Mouse (Mus musculus) heart, embryonic 15.5 days (tissue): ENCODE results near the gene Rab11fip3. TPM values are rescaled to one million over a fixed set of nuclear protein-coding genes. Genes with fewer than 3 reads are reported as not detected.
A peak's percentile ranks its signal among the peaks of the same experiment; 100 is the strongest.
"Not testable (repeated sequence)": the region's sequence is repeated elsewhere in the genome, so short reads cannot be mapped to it uniquely, and the experiment has no call there.

Source experiments
- ATAC-seq: fragments of 200-750 bp; cut with Nextera tagmentation; replicated peaks from 2 replicates; pipeline ENCODE4 v1.8.0; 2017; ENCODE audit warnings: low read depth, moderate TSS enrichment; ENCODE audit not compliant: insufficient number of reproducible peaks, insufficient read depth, low FRiP score
- H3K27ac ChIP-seq: fragments of 300-500 bp; sonication (generic); 2 replicates; pipeline ENCODE4 v1.5.1; 2015; ENCODE audit warnings: mild to moderate bottlenecking, inconsistent platforms
- H3K27me3 ChIP-seq: fragments of 300-500 bp; sonication (generic); 2 replicates; pipeline ENCODE4 v1.6.1; 2015; ENCODE audit warnings: inconsistent platforms
- H3K36me3 ChIP-seq: fragments of 300-500 bp; sonication (generic); 2 replicates; pipeline ENCODE4 v1.6.1; 2015; ENCODE audit warnings: mild to moderate bottlenecking, inconsistent platforms
- H3K4me1 ChIP-seq: fragments of 300-500 bp; sonication (generic); replicated peaks from 2 replicates; pipeline ENCODE4 v1.6.1; 2015; ENCODE audit warnings: inconsistent platforms
- H3K4me2 ChIP-seq: fragments of 300-500 bp; sonication (generic); 2 replicates; pipeline ENCODE4 v1.6.1; 2015; ENCODE audit warnings: inconsistent platforms, mild to moderate bottlenecking, moderate library complexity
- H3K4me3 ChIP-seq: fragments of 300-500 bp; sonication (generic); 2 replicates; pipeline ENCODE4 v1.5.1; 2015; ENCODE audit warnings: mild to moderate bottlenecking, inconsistent platforms
- H3K9ac ChIP-seq: fragments of 300-500 bp; sonication (generic); 2 replicates; pipeline ENCODE4 v1.6.1; 2015; ENCODE audit warnings: mild to moderate bottlenecking, inconsistent platforms
- H3K9me3 ChIP-seq: fragments of 300-500 bp; sonication (generic); replicated peaks from 2 replicates; pipeline ENCODE4 v1.6.1; 2016; ENCODE audit warnings: inconsistent platforms
- WGBS: fragments of 180-500 bp; shearing (Covaris S2); methylation state at CpG from one replicate; pipeline ENCODE4 v1.1.7; 2015; ENCODE audit warnings: mixed read lengths; 5-methylcytosine and 5-hydroxymethylcytosine counted together
- polyA plus RNA-seq: library from polyadenylated mRNA; unstranded; fragments of >200 nt; fragmentation: Nextera tagmentation; extraction: Ambion mirVana; gene quantifications from 2 replicates; pipeline ENCODE4 v1.2.1, GENCODE M21; 2015

Gene Rab11fip3
- polyA plus RNA-seq, 1 experiment from 2014 or later, result 10.2 TPM

GRCm38 (mm10) chr17:26110156-26110555, 40.8 kb upstream of the Rab11fip3 start:
- no peak overlapping the region for H3K4me2 ChIP-seq
- H3K36me3 ChIP-seq, result no peaks in the 10 kb centered on the region
- peaks cover 52% of the 10 kb centered on the region for H3K27me3 ChIP-seq
- no peak overlapping the region for H3K27ac ChIP-seq
- WGBS, result 38% methylated on average over 4 of the region's 4 CpGs
- H3K4me1 ChIP-seq, result peaks cover 14% of the 10 kb centered on the region
- no peak overlapping the region for H3K9ac ChIP-seq
- ATAC-seq, result no peak
- H3K9me3 ChIP-seq, result no peaks in the 10 kb centered on the region
- no peak overlapping the region for H3K4me3 ChIP-seq

GRCm38 (mm10) chr17:26105619-26106018, 36.3 kb upstream of the Rab11fip3 start:
- no peak overlapping the region for H3K9ac ChIP-seq
- H3K4me1 ChIP-seq, result no peaks in the 10 kb centered on the region
- no peak overlapping the region for H3K4me3 ChIP-seq
- no peak overlapping the region for H3K27ac ChIP-seq
- no peaks in the 10 kb centered on the region for H3K36me3 ChIP-seq
- H3K4me2 ChIP-seq, result no peak overlapping the region
- no peaks in the 10 kb centered on the region for H3K9me3 ChIP-seq
- no peak for ATAC-seq
- peaks cover 7% of the 10 kb centered on the region for H3K27me3 ChIP-seq
- WGBS, result 46% methylated on average over 4 of the region's 4 CpGs

- H3K27me3 ChIP-seq, result no peaks in the 10 kb centered on the region
- no peak for ATAC-seq
- no peak overlapping the region for H3K9ac ChIP-seq
- WGBS, result 60% methylated on average over 2 of the region's 4 CpGs
- no peak overlapping the region for H3K4me2 ChIP-seq
- H3K4me3 ChIP-seq, result no peak overlapping the region
- H3K27ac ChIP-seq, result no peak overlapping the region
- H3K4me1 ChIP-seq, result no peaks in the 10 kb centered on the region
- H3K9me3 ChIP-seq, result no peaks in the 10 kb centered on the region
- H3K36me3 ChIP-seq, result no peaks in the 10 kb centered on the region
Measured at GRCm38 (mm10) chr17:26101478-26101877, 32.1 kb upstream of the Rab11fip3 start.

DNA sequence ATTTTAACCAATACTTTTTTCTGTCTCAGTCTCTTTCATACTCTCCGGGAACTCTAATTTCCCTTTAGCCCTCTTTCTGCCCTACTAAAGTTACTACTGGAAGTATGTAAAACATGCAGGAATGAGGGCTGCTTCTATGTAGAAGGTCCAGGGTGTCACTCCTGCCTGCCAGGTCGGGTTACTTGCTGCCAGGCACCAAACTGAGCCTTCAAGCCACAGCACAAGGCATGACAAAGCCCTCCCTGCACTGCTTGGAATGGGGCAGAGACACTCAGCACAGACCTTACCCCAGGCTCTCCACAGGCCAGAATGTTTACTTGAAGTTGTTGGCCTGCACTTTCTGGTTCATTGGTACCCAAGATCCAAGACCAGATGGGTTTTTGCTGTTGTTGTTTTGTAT, 30.8 kb upstream of the Rab11fip3 start:
- ATAC-seq, result no peak
- 44% methylated on average over 2 of the region's 2 CpGs for WGBS
- Histone ChIP-seq H3K36me3 (no peaks in the 10 kb centered on the region), H3K9ac (no peak overlapping the region), H3K4me2 (no peak overlapping the region), H3K9me3 (no peaks in the 10 kb centered on the region), H3K27me3 (no peaks in the 10 kb centered on the region), H3K27ac (no peak overlapping the region), H3K4me3 (no peak overlapping the region), H3K4me1 (peaks cover 5% of the 10 kb centered on the region)

DNA sequence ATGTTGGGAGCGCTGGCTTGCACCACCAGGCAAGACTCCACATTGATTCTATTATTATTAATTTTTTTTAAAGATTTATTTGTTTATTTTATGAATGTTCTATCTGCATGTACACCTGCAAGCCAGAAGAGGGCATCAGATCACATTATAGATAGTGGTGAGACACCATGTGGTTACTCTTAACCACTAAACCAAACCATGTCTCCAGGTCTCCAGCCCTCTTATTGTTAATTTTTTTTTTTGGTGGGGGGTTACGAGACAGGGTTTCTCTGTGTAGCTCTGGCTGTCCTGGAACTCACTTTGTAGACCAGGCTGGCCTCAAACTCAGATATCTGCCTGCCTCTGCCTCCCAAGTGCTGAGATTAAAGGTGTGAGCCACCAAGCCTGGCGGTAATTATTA, 30.0 kb upstream of the Rab11fip3 start:
- H3K27me3 ChIP-seq, ATAC-seq, H3K4me3 ChIP-seq, H3K9me3 ChIP-seq, H3K4me2 ChIP-seq, H3K27ac ChIP-seq, H3K9ac ChIP-seq, H3K36me3 ChIP-seq: not testable (repeated sequence)
- WGBS, result 74% methylated on average over 3 of the region's 3 CpGs
- peaks cover 12% of the 10 kb centered on the region for H3K4me1 ChIP-seq

- Histone ChIP-seq H3K27ac (no peak overlapping the region), H3K4me1 (peaks cover 12% of the 10 kb centered on the region), H3K4me3 (no peak overlapping the region), H3K36me3 (no peaks in the 10 kb centered on the region), H3K9me3 (no peaks in the 10 kb centered on the region), H3K27me3 (no peaks in the 10 kb centered on the region), H3K4me2 (no peak overlapping the region), H3K9ac (no peak overlapping the region)
- WGBS, result 91% methylated on average over 7 of the region's 7 CpGs
- no peak for ATAC-seq
Measured at GRCm38 (mm10) chr17:26098461-26098860, 29.1 kb upstream of the Rab11fip3 start.

- ATAC-seq, result 0 out of 2 replicates have a peak, but pooled peaks have one; percentile 61
- peak within 1 kb of the TSS; percentile 81 for H3K4me3 ChIP-seq
- peaks cover 12% of the 10 kb centered on the region for H3K4me1 ChIP-seq
- H3K27ac ChIP-seq, result peak within 1 kb of the TSS; percentile 69
- H3K36me3 ChIP-seq, result no peaks in the 10 kb centered on the region
- peak within 1 kb of the TSS; percentile 79 for H3K9ac ChIP-seq
- H3K27me3 ChIP-seq, result no peaks in the 10 kb centered on the region
- 3% methylated on average over 47 of the region's 47 CpGs for WGBS
- no peaks in the 10 kb centered on the region for H3K9me3 ChIP-seq
- peak within 1 kb of the TSS; percentile 95 for H3K4me2 ChIP-seq
Measured at GRCm38 (mm10) chr17:26095121-26095740, 25.9 kb upstream of the Rab11fip3 start, which contains the start of gene Nme4. Gene Nme4 (minus strand): TSS chr17:26095602.

GRCm38 (mm10) chr17:26094531-26095110, 25.3 kb upstream of the Rab11fip3 start:
- 41% methylated on average over 9 of the region's 9 CpGs for WGBS

DNA sequence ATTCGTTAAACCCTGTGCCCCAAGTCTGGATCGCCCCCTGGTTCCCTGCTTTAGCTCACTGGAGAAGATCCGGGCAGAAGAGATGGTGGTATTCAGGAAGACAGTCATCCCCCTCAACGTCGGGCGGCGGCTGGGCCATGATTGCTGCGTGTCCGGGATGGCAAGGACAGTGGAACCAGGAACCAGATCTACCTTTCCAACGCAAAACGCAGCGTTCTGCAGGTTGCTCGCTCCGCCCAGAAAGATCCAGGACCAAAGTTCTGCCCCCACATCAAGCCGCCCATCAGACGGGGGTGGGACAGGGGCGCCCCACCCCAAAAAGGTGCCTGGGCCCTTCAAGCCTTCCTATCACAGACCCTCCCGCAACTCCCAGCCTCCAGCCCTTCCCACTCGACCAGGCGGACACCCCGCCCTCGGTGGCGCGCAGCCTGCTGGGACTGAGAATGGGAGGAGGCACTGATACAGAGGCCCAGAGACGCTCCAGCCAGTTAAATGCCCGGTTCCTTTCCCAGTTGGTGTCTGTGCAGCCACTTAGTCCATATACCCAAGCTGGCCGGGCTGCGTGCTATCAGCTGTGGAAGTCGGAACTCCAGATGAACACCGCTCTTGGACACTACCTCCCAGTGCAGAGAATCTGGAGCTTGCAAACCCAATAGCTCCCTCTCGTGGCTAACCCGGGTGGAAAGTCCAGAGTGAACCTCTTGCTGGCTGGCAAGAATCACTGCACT, 20.7 kb upstream of the Rab11fip3 start, which contains the start of gene Decr2:
Decr2 (minus strand) TSS at position 433 of the 728 bp plus-strand sequence.
- H3K27ac ChIP-seq, result peak within 1 kb of the TSS; percentile 85
- H3K4me2 ChIP-seq, result peak within 1 kb of the TSS; percentile 85
- WGBS, result under 1% methylated on average over 31 of the region's 32 CpGs
- peak within 1 kb of the TSS; percentile 68 for H3K4me3 ChIP-seq
- peaks cover 12% of the 10 kb centered on the region for H3K4me1 ChIP-seq
- H3K9me3 ChIP-seq, result no peaks in the 10 kb centered on the region
- H3K9ac ChIP-seq, result peak within 1 kb of the TSS; percentile 73
- H3K27me3 ChIP-seq, result no peaks in the 10 kb centered on the region
- H3K36me3 ChIP-seq, result peaks cover 6% of the 10 kb centered on the region; the same call in 1 of the 2 replicates
- peak; percentile 90 for ATAC-seq

More at GRCm38 (mm10) chr17:26094531-26095110, 25.3 kb upstream of the Rab11fip3 start:
- Histone ChIP-seq H3K4me3 (peak overlapping the region; percentile 81), H3K27ac (no peak overlapping the region; the same call in 1 of the 2 replicates), H3K9ac (peak overlapping the region; percentile 79), H3K4me2 (peak overlapping the region; percentile 95), H3K9me3 (no peaks in the 10 kb centered on the region), H3K27me3 (no peaks in the 10 kb centered on the region), H3K4me1 (peaks cover 12% of the 10 kb centered on the region), H3K36me3 (no peaks in the 10 kb centered on the region)
- no peak for ATAC-seq

DNA sequence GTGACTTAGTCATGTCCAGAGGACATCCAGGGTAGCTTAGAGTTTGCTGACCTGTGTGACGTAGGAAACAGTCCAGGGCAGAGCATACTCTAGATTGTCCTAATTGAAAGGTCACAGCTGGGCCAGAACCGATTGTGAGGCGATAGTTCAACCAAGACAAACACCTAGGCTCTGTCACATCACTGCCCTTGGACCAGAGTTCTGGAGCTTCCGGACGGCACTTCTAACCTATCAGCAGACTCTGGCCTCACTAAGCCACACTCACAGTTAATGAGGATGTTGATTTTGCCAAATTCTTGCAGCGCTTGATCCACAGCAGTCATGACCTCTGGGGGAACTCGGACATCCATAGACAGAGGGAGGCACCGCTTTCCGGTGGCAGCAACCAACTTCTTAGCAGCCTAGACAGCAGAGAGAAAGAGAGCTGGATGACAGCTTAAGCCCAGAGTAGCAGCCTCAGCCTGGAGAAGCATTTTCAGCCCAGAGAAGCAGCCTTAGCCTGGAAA, 17.8 kb upstream of the Rab11fip3 start:
- H3K9me3 ChIP-seq, result no peaks in the 10 kb centered on the region
- no peak for ATAC-seq

DNA sequence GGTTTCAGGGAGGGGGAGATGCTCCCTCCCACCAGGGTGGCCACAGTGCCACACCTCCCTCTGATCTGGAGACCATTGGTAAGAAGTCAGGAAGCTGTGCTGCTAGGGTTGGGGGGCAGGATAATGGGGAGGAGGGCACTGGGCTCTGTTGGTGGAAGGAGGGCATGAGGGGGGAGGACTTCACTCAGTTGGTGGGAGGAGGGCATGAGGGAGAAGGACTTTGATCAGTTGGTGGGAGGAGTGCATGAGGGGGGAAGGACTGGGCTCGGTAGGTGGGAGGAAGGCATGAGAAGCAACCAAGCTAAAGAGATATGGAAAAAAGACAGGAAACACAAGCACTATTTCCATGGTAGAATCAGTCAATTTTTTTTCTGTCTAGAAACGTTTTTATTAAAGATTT, 11.5 kb upstream of the Rab11fip3 start:
- Histone ChIP-seq H3K9me3 (no peaks in the 10 kb centered on the region), H3K4me1 (no peaks in the 10 kb centered on the region), H3K27me3 (no peaks in the 10 kb centered on the region; the same call in 1 of the 2 replicates), H3K9ac (no peak overlapping the region), H3K36me3 (peaks cover 13% of the 10 kb centered on the region), H3K4me2 (no peak overlapping the region), H3K4me3 (no peak overlapping the region), H3K27ac (no peak overlapping the region)
- 35% methylated on average over 2 of the region's 2 CpGs for WGBS
- no peak for ATAC-seq

More for the DNA sequence above, 17.8 kb upstream of the Rab11fip3 start:
- no peak overlapping the region for H3K27ac ChIP-seq
- WGBS, result 86% methylated on average over 9 of the region's 9 CpGs
- H3K9ac ChIP-seq, result no peak overlapping the region
- H3K4me1 ChIP-seq, result peaks cover 6% of the 10 kb centered on the region
- peaks cover 14% of the 10 kb centered on the region for H3K36me3 ChIP-seq
- no peak overlapping the region for H3K4me2 ChIP-seq
- no peaks in the 10 kb centered on the region for H3K27me3 ChIP-seq
- H3K4me3 ChIP-seq, result no peak overlapping the region
